Mouse (Mus musculus) liver, embryonic 14 days (tissue): ENCODE results near the gene Eif5a. TPM values are rescaled to one million over a fixed set of nuclear protein-coding genes. Genes with fewer than 3 reads are reported as not detected.

Experiments
- polyA plus RNA-seq: library from polyadenylated mRNA; depleted of rRNA; stranded (reverse); fragments of >200 nt; gene quantifications from 2 replicates; pipeline ENCODE4 v1.2.3, GENCODE M21; 2012; rRNA removed

The Eif5a gene
- 866 and 1,005 TPM in 2 replicates for polyA plus RNA-seq

DNA sequence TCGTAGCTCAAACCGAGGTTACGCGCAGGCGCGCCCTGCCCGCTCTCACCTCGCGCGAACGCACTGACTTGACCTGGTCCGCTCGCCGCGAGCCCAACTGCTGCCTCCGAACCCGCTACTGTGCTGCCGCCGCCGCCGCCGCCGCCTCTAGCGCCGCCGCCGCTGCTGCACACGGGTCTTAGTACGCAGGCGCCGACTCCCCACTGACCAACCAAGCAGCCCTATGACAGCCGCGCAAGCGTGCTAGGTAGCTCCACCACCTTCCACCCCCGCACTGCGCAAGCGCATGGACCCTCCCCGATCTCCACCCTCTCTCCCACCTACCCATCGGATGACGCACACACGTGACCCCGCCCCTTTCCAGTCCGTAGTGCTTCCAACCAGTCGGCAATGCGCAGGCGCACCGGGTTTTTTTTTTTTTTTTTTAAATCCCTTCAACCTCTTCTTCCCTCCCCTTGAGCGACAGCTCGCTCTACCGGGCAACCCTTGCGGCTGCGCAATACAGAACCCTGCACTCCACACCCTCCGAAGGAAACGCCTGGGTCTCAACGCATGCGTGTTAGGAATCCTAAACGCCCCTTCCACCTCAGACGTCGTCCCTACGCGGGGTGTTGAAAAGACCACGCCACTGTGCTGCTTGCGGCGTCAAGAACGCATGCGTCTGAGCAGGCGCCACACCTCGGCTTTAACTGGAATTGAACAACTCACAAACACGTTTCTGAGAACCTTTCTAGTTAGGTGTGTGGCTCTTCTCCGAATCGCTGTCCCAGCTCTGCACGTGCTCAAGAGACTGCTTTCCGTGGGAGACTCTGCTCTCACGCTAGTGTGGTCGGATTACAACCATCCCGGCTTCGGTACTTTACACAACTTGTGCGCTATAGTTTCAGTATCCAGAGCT, at the start of gene Eif5a:
Gene Eif5a, minus strand, starts transcription at position 845 of the 898 bp plus-strand sequence.

DNA sequence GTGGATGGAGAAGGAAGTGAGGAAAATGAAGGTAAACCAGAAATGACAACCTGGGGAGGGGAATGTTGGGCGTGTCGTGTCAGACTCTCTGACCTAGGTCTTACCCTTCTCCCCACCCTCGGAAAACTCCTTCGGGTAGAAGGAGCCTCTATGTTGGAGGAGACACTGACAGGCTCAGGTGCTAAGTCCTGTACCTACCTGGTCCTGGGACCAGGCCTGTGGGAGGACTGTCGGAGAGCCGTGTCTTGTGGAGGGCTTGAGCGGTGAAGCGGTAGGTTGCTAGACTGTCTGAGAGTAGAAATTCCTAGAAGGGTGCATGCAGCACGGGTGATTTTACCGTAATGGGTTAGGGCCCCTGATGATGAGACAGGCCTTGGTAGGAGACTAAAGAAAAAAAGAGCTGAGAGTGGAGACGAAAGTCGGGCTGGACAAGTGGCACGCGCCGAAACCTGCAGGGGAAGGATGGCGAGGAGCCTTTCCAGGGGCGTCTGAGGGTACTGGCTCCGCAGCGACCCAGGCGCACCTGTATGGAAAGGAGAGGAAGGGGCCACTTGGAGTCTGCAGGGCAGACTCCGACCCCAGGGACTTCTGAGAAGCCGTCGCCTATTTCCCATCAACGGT, 43.0 kb upstream of the Eif5a start, which contains the start of gene Cldn7:
Gene Cldn7, plus strand, starts transcription at position 130 of the 621 bp plus-strand sequence.

DNA sequence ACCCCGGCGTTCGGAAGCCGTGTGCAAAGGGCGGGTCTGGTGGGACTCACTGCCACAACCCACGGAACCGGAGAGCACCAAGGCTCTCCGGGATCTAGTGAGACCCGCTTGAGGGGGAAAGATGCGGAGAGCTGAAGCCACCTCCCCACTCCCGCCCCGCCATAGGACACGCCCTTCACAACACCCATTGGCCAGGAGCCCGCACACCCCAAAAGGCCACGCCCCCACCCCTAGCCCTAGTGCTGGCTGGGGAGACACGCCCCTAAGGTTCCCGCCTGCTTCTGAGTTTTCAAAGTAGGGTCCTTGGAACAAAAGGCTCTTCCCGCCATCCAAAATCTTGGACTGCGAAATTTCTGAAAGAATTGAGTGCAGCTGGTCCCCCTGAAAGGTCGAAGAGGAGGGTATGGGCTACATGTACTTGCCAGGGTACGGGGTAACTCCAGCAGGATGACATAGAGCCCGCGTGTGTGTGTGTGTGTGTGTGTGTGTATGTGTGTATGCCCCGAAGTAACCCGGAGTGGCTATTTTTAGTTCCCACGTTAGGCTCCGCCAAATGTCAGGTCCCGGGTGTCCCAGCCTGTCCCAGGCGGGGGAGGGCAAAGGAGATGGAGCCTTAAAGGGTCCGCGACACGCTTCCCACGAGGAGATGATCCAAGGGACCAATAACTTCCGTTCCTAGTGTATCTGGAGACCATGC, 26.5 kb upstream of the Eif5a start, which contains the start of gene Slc2a4:
Gene Slc2a4, minus strand, starts transcription at position 123 of the 697 bp plus-strand sequence.

GRCm38 (mm10) chr11:69935137-69935879, 13.6 kb upstream of the Eif5a start, which contains the start of gene Ybx2:
TSS of gene Ybx2 (plus strand) at chr11:69935796.

GRCm38 (mm10) chr11:69913554-69914371, 8.0 kb downstream of the Eif5a start, which contains the start of gene Gps2:
TSS of gene Gps2 (plus strand) at chr11:69913888.

GRCm38 (mm10) chr11:69900471-69901405, 21.0 kb downstream of the Eif5a start, which contains the start of the genes 2810408A11Rik and Neurl4:
TSS of gene 2810408A11Rik (minus strand) at chr11:69900987.
TSS of gene Neurl4 (plus strand) at chr11:69901072.

GRCm38 (mm10) chr11:69895291-69895690, 26.5 kb downstream of the Eif5a start, which contains the start of gene Acap1:
TSS of gene Acap1 (minus strand) at chr11:69895539.

DNA sequence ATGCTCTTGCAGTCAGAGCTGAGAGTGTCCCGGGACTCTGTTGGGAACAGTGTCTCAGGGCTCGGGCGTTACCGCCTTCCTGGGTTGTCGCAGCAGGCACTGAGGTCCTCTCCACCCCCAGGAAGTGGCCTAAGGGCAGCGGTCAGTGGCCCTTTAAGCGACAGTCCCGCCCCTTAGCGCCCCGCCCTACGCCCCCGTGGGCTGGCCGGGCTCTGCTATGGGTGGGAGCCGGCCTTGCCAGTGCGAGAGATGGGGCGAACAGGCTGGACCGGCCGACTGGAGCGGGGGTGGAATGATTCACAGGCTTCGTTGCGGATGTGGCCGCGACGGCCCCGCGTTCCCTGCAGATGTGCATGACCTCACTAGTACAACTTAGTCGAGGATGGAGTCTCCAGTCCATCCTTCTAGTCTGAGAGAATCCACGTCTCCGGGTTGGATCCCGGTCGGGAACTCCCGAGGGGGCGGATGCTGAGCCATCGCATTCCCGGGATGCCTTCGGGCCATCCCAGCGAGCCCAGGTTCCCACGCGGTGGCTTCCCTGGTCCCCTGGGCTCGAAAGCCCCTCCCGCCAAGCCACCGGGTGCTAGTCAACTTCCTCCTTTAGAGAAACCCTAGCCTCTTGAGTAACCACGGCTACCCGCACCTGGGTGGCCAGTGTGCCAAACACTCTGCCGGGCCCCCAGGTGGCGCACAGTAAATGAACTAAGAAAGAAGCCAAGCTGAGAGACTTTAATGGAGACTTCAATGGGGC, 40.7 kb downstream of the Eif5a start, which contains the start of gene Kctd11:
Gene Kctd11, minus strand, starts transcription at position 554 of the 751 bp plus-strand sequence.

DNA sequence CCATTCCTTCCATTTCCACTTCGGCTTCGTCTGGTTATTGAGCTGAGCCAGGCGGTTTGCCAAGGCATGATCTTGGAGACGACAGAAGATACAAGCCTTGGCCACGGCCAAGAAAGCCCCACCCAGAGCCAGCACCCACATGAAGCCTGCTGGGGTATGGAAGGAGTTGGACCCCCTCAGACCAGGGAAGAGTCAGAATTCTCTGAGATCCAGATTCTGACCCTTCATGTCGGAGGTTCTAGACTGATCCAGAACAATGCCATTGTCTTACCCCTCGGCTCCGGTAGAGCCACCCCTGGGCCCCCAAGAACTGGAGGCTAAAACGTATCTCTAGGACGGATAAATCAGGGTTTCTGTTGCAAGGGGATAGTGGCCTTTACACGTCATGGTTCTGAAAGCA, 43.9 kb downstream of the Eif5a start, which contains the start of gene Tmem95:
Gene Tmem95, minus strand, starts transcription at position 141 of the 400 bp plus-strand sequence.

Other genes starting within 250 kb of the Eif5a start
- 445 and 498 TPM in 2 replicates for gene Eif4a1, start 249.5 kb downstream of the Eif5a start, polyA plus RNA-seq
- 46.2 and 57.7 TPM in 2 replicates for gene Senp3, start 239.9 kb downstream of the Eif5a start, polyA plus RNA-seq
- gene Tnfsf13, start 236.2 kb downstream of the Eif5a start, polyA plus RNA-seq, result 0.29 and 0.31 TPM in 2 replicates
- gene Tnfsf12, start 226.1 kb downstream of the Eif5a start, polyA plus RNA-seq, result 3.4 and 3.8 TPM in 2 replicates
- gene Tnfsfm13, start 225.9 kb downstream of the Eif5a start, polyA plus RNA-seq, result 0.77 and 0.86 TPM in 2 replicates
- gene Polr2a, start 163.3 kb downstream of the Eif5a start, polyA plus RNA-seq, result 12.7 and 15.6 TPM in 2 replicates
- gene Slc35g3, start 160.0 kb downstream of the Eif5a start, polyA plus RNA-seq, result 0.03 TPM in 1 of 2 replicates, not detected in the other
- gene Zbtb4, start 156.0 kb downstream of the Eif5a start, polyA plus RNA-seq, result 1.2 and 1.5 TPM in 2 replicates
- 0.69 and 1.5 TPM in 2 replicates for gene Chrnb1, start 126.0 kb downstream of the Eif5a start, polyA plus RNA-seq
- 0.40 and 0.51 TPM in 2 replicates for gene Fgf11, start 120.1 kb downstream of the Eif5a start, polyA plus RNA-seq
- 0.24 and 0.25 TPM in 2 replicates for gene Tmem102, start 116.3 kb downstream of the Eif5a start, polyA plus RNA-seq
- gene Gm39566, start 106.7 kb downstream of the Eif5a start, polyA plus RNA-seq, result not detected in 2 replicates
- gene Spem2, start 103.5 kb downstream of the Eif5a start, polyA plus RNA-seq, result not detected in 2 replicates
- not detected in 2 replicates for gene Spem1, start 99.8 kb downstream of the Eif5a start, polyA plus RNA-seq
- 2.1 and 2.2 TPM in 2 replicates for gene Nlgn2, start 84.2 kb downstream of the Eif5a start, polyA plus RNA-seq
- 155 and 183 TPM in 2 replicates for gene Tmem256, start 83.4 kb downstream of the Eif5a start, polyA plus RNA-seq
- gene Plscr3, start 75.6 kb downstream of the Eif5a start, polyA plus RNA-seq, result 16.2 and 19.8 TPM in 2 replicates
- 1.2 and 1.3 TPM in 2 replicates for gene Tnk1, start 63.2 kb downstream of the Eif5a start, polyA plus RNA-seq
- gene Tmem95, start 43.9 kb downstream of the Eif5a start, polyA plus RNA-seq, result not detected in 2 replicates
- 0.76 and 0.89 TPM in 2 replicates for gene Kctd11, start 40.6 kb downstream of the Eif5a start, polyA plus RNA-seq
- gene Acap1, start 26.4 kb downstream of the Eif5a start, polyA plus RNA-seq, result 2.7 and 3.3 TPM in 2 replicates
- 0.40 and 0.53 TPM in 2 replicates for gene 2810408A11Rik, start 21.0 kb downstream of the Eif5a start, polyA plus RNA-seq
- 16.6 and 20.3 TPM in 2 replicates for gene Neurl4, start 20.9 kb downstream of the Eif5a start, polyA plus RNA-seq
- gene Gps2, start 8.1 kb downstream of the Eif5a start, polyA plus RNA-seq, result 75.3 and 87.1 TPM in 2 replicates
- gene Ybx2, start 13.8 kb upstream of the Eif5a start, polyA plus RNA-seq, result 0.15 and 0.21 TPM in 2 replicates
- gene Slc2a4, start 26.2 kb upstream of the Eif5a start, polyA plus RNA-seq, result 13.7 and 15.5 TPM in 2 replicates
- gene Cldn7, start 42.8 kb upstream of the Eif5a start, polyA plus RNA-seq, result 1.4 and 2.3 TPM in 2 replicates
- gene Ctdnep1, start 59.2 kb upstream of the Eif5a start, polyA plus RNA-seq, result 30.6 and 33.9 TPM in 2 replicates
- 41.7 and 49.0 TPM in 2 replicates for gene Elp5, start 60.6 kb upstream of the Eif5a start, polyA plus RNA-seq
- gene Gabarap, start 69.2 kb upstream of the Eif5a start, polyA plus RNA-seq, result 131 and 138 TPM in 2 replicates
- 16.3 and 17.2 TPM in 2 replicates for gene Phf23, start 73.8 kb upstream of the Eif5a start, polyA plus RNA-seq
- gene Dvl2, start 78.6 kb upstream of the Eif5a start, polyA plus RNA-seq, result 3.2 and 4.6 TPM in 2 replicates
- 38.0 and 43.1 TPM in 2 replicates for gene Acadvl, start 93.5 kb upstream of the Eif5a start, polyA plus RNA-seq
- gene Dlg4, start 95.0 kb upstream of the Eif5a start, polyA plus RNA-seq, result 2.0 TPM in 2 replicates
- 1.9 and 2.0 TPM in 2 replicates for gene Asgr1, start 132.1 kb upstream of the Eif5a start, polyA plus RNA-seq
- 9.6 and 12.5 TPM in 2 replicates for gene Asgr2, start 170.7 kb upstream of the Eif5a start, polyA plus RNA-seq
- 1.5 and 1.9 TPM in 2 replicates for gene Mgl2, start 208.4 kb upstream of the Eif5a start, polyA plus RNA-seq
- 0.20 and 0.33 TPM in 2 replicates for gene Clec10a, start 234.2 kb upstream of the Eif5a start, polyA plus RNA-seq